24 mouse cellular contexts compared by ENCODE assay signal in the genomic region with DNA sequence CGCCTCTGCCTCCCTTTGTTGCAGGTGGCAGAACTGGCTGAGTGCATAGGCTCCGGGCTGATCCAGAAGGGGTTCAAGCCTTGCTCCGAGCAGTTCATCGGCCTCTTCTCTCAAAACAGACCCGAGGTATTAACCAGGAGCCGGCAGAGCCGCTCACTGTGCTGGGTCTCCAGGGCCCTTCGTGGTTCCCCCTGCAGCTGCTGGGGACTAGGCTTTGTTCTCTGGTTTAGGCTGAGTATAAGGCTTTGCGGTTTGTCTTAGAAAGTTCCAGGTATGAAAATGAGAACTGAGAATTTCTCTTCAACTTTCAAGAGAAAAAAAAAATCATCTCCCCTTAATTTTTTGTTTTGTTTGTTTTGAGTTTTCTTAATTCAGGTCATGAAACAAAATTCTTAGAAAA.
DNase-seq lines count a peak whose midpoint lies in the region.
"Had no signal": no experiment of that assay in that cellular context is flagged by ENCODE, and none has a peak within 500 bp of the region (broad histone marks: within the 10 kb centered on the region; RNA-seq: fewer than 3 reads in every experiment).

No protein-coding gene starts in this region.

- no peaks in the 10 kb centered on the region for H3K27me3 ChIP-seq in splenic B cell, adult 2 months (ENCODE audit: control insufficient read depth, insufficient read depth, low read length, poor library complexity, severe bottlenecking)
- H3K27me3 ChIP-seq: embryonic facial prominence, embryonic 15.5 days; forebrain, embryonic 12.5 days; hindbrain, embryonic 15.5 days; liver, embryonic 15.5 days; lung, embryonic 15.5 days; neural tube, embryonic 12.5 days had no signal

- peak; percentile 54 to 62 for DNase-seq in spleen, postnatal 36 days (ENCODE audit: low spot score in 2 of 2)
- DNase-seq in spleen, postnatal 14 days (ENCODE audit: low spot score in 2 of 2): no peak
- DNase-seq in splenic B cell, adult 2 months (ENCODE audit: low read depth, low spot score): peak; percentile 64
- peak; percentile 36 for DNase-seq in thymus, postnatal 25 days
- no peak for DNase-seq in frontal cortex, postnatal 25 days (ENCODE audit: low spot score in 2 of 2)
- DNase-seq in lung, postnatal 10 days: no peak
- DNase-seq in left cerebral cortex, adult 9 months (ENCODE audit: low spot score in 2 of 2): no peak
- DNase-seq: adrenal gland, postnatal 14 days; cerebellum, adult 18-20 months; cerebellum, postnatal 25 days; forebrain, postnatal 0 days; gastrocnemius, postnatal 14 days; heart, postnatal 14 days; kidney, adult 11 months; lung, postnatal 36 days; right cerebral cortex, postnatal 4 days had no signal

- H3K36me3 ChIP-seq in splenic B cell, adult 2 months (ENCODE audit: control insufficient read depth, insufficient read depth, low read length, poor library complexity, severe bottlenecking): peaks cover 2% of the 10 kb centered on the region
- H3K36me3 ChIP-seq: embryonic facial prominence, embryonic 10.5 days; forebrain, embryonic 12.5 days; hindbrain, embryonic 10.5 days; neural tube, embryonic 12.5 days had no signal

Comparison
In these comparisons a context has a peak if more than half of its experiments do, and no peak if none do; other contexts are left out.
1. DNase-seq: peak in spleen, postnatal 36 days (2 of 2), splenic B cell, adult 2 months (single experiment) and thymus, postnatal 25 days (single experiment); none in spleen, postnatal 14 days (0 of 2), frontal cortex, postnatal 25 days (0 of 2), lung, postnatal 10 days (single experiment) and left cerebral cortex, adult 9 months (0 of 2).